Mouse (Mus musculus): ENCODE measurements at regions not wholly inside any gene's neighbourhood (a gene's known extent, or its start where the extent isn't known, plus 50 kb on each side); places are given as distances from the start of the nearest gene placed in this dataset.
"Not testable (repeated sequence)": the region's sequence is repeated elsewhere in the genome, so short reads cannot be mapped to it uniquely, and the experiment has no call there.

DNA sequence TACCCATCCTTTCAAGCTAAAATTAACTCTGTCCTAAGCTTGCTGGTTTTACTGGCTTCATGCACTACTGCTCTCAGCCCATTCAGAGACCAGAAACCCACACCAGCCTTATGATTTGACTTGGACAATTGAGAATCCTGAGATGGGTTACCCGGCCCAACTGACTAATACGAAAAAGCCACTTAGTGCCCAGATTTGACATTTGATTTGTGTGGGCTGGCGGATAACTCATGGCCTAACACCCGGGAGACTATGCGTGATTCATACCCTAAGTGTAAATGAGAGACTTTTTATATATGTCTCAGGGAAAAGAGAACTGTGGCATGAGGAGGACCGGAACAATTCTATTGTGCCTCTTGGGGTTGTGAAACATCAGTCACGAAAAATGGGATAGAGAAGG, 126.3 kb upstream of the Hpf1 start:
- Histone ChIP-seq H3K4me1 (replicated peaks; ENCODE audit: control insufficient read depth, insufficient read depth, low read length) (no peaks in the 10 kb centered on the region), H3K36me3 (ENCODE audit: control insufficient read depth, insufficient read depth, low read length) (no peaks in the 10 kb centered on the region), H3K4me3 (ENCODE audit: low read depth, low read length) (no peak overlapping the region), H3K9me3 (ENCODE audit: control insufficient read depth, low read length) (no peaks in the 10 kb centered on the region), H3K9ac (ENCODE audit: low read length) (no peak overlapping the region), H3K27me3 (replicated peaks; ENCODE audit: control insufficient read depth, insufficient read depth, low read length) (no peaks in the 10 kb centered on the region), H3K27ac (ENCODE audit: low read depth) (no peak overlapping the region), H3K4me2 (ENCODE audit: low read length) (no peak overlapping the region)
- DNase-seq (ENCODE audit: low spot score) (no peak), ATAC-seq (replicated peaks; ENCODE audit: low FRiP score, low TSS enrichment, low read depth) (no peak)
- WGBS: 94% methylated on average over 7 of the region's 7 CpGs

- DNase-seq (ENCODE audit: low spot score): no peak
- no peaks in the 10 kb centered on the region for H3K36me3 ChIP-seq (ENCODE audit: control insufficient read depth, insufficient read depth, low read length)
- no peak for ATAC-seq (replicated peaks; ENCODE audit: low FRiP score, low TSS enrichment, low read depth)
- no peak overlapping the region for H3K27ac ChIP-seq (ENCODE audit: low read depth)
- no peak overlapping the region for H3K4me2 ChIP-seq (ENCODE audit: low read length)
- H3K4me3 ChIP-seq (ENCODE audit: low read depth, low read length): no peak overlapping the region
- no peaks in the 10 kb centered on the region for H3K27me3 ChIP-seq (replicated peaks; ENCODE audit: control insufficient read depth, insufficient read depth, low read length)
- no peaks in the 10 kb centered on the region for H3K4me1 ChIP-seq (replicated peaks; ENCODE audit: control insufficient read depth, insufficient read depth, low read length)
- H3K9ac ChIP-seq (ENCODE audit: low read length): no peak overlapping the region
- WGBS: 69% methylated on average over 4 of the region's 4 CpGs
- no peaks in the 10 kb centered on the region for H3K9me3 ChIP-seq (ENCODE audit: control insufficient read depth, low read length)
Observed at GRCm38 (mm10) chr8:60773350-60773749, 116.9 kb upstream of the Hpf1 start.

GRCm38 (mm10) chr8:60776251-60776650, 114.0 kb upstream of the Hpf1 start:
- not testable (repeated sequence) for DNase-seq (ENCODE audit: low spot score); ATAC-seq (replicated peaks; ENCODE audit: low FRiP score, low TSS enrichment, low read depth)
- WGBS: 35% methylated on average over 2 of the region's 2 CpGs

DNA sequence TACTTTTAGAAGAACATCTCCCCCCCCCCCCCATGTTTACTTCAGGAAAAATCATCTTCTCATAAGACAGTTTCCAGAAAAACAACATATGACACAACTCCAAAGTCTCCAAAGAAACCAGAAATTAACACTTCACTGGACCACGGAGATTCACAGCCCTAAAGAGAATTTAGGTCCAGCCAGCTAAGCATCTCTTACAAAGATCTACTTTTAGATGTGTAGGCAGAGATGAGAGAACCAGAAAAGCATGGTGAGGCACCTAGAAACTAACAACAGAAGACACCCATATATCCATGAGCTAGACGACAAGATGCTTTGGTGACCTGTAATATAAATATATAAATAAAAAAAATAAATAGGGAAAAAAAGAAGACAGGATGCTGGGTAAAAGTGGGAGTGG, 105.2 kb upstream of the Hpf1 start:
- ATAC-seq (replicated peaks; ENCODE audit: low FRiP score, low TSS enrichment, low read depth): no peak
- Histone ChIP-seq H3K4me3 (ENCODE audit: low read depth, low read length) (no peak overlapping the region), H3K4me1 (replicated peaks; ENCODE audit: control insufficient read depth, insufficient read depth, low read length) (no peaks in the 10 kb centered on the region), H3K27me3 (replicated peaks; ENCODE audit: control insufficient read depth, insufficient read depth, low read length) (no peaks in the 10 kb centered on the region), H3K9me3 (ENCODE audit: control insufficient read depth, low read length) (no peaks in the 10 kb centered on the region), H3K36me3 (ENCODE audit: control insufficient read depth, insufficient read depth, low read length) (no peaks in the 10 kb centered on the region), H3K9ac (ENCODE audit: low read length) (no peak overlapping the region), H3K27ac (ENCODE audit: low read depth) (no peak overlapping the region), H3K4me2 (ENCODE audit: low read length) (no peak overlapping the region)
- no peak for DNase-seq (ENCODE audit: low spot score)
- WGBS: 85% methylated on average over 2 of the region's 2 CpGs

More at GRCm38 (mm10) chr8:60776251-60776650, 114.0 kb upstream of the Hpf1 start:
- not testable (repeated sequence) for H3K27ac ChIP-seq (ENCODE audit: low read depth); H3K4me2 ChIP-seq (ENCODE audit: low read length); H3K9ac ChIP-seq (ENCODE audit: low read length); H3K4me3 ChIP-seq (ENCODE audit: low read depth, low read length); H3K9me3 ChIP-seq (ENCODE audit: control insufficient read depth, low read length); H3K27me3 ChIP-seq (replicated peaks; ENCODE audit: control insufficient read depth, insufficient read depth, low read length); H3K4me1 ChIP-seq (replicated peaks; ENCODE audit: control insufficient read depth, insufficient read depth, low read length); H3K36me3 ChIP-seq (ENCODE audit: control insufficient read depth, insufficient read depth, low read length)

- Histone ChIP-seq H3K36me3 (ENCODE audit: control insufficient read depth, insufficient read depth, low read length) (no peaks in the 10 kb centered on the region), H3K4me2 (ENCODE audit: low read length) (no peak overlapping the region), H3K27ac (ENCODE audit: low read depth) (no peak overlapping the region), H3K9ac (ENCODE audit: low read length) (no peak overlapping the region), H3K27me3 (replicated peaks; ENCODE audit: control insufficient read depth, insufficient read depth, low read length) (no peaks in the 10 kb centered on the region), H3K4me3 (ENCODE audit: low read depth, low read length) (no peak overlapping the region), H3K4me1 (replicated peaks; ENCODE audit: control insufficient read depth, insufficient read depth, low read length) (no peaks in the 10 kb centered on the region), H3K9me3 (ENCODE audit: control insufficient read depth, low read length) (no peaks in the 10 kb centered on the region)
- ATAC-seq (replicated peaks; ENCODE audit: low FRiP score, low TSS enrichment, low read depth): no peak
- WGBS: 88% methylated on average over 3 of the region's 3 CpGs
- no peak for DNase-seq (ENCODE audit: low spot score)
Observed at GRCm38 (mm10) chr8:60790453-60790852, 99.8 kb upstream of the Hpf1 start.

DNA sequence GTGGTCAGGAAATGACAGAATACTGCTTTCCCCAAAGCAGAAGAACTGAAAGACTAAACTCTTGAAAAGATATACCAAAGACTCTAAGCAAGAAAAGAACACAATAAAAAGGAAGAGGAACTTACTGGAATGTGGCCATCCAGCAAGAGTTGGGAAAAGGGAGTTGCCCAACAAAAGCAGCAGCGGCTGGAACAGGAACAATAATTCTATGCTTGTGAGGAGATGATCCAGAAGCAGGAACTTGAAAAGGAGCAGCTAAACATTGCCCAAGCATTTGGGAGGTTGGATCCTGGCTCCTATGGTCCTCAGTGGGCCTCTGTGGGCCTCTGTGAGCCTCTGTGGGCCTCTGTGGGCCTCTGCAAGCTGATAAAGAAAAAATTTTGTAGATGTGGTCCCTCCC, 97.7 kb upstream of the Hpf1 start:
- Histone ChIP-seq H3K9me3 (ENCODE audit: control insufficient read depth, low read length) (no peaks in the 10 kb centered on the region), H3K4me3 (ENCODE audit: low read depth, low read length) (no peak overlapping the region), H3K9ac (ENCODE audit: low read length) (no peak overlapping the region), H3K4me2 (ENCODE audit: low read length) (no peak overlapping the region), H3K4me1 (replicated peaks; ENCODE audit: control insufficient read depth, insufficient read depth, low read length) (no peaks in the 10 kb centered on the region), H3K27me3 (replicated peaks; ENCODE audit: control insufficient read depth, insufficient read depth, low read length) (no peaks in the 10 kb centered on the region), H3K36me3 (ENCODE audit: control insufficient read depth, insufficient read depth, low read length) (no peaks in the 10 kb centered on the region), H3K27ac (ENCODE audit: low read depth) (no peak overlapping the region)
- ATAC-seq (replicated peaks; ENCODE audit: low FRiP score, low TSS enrichment, low read depth): no peak
- no peak for DNase-seq (ENCODE audit: low spot score)
- 85% methylated on average over 1 of the region's 1 CpGs for WGBS

DNA sequence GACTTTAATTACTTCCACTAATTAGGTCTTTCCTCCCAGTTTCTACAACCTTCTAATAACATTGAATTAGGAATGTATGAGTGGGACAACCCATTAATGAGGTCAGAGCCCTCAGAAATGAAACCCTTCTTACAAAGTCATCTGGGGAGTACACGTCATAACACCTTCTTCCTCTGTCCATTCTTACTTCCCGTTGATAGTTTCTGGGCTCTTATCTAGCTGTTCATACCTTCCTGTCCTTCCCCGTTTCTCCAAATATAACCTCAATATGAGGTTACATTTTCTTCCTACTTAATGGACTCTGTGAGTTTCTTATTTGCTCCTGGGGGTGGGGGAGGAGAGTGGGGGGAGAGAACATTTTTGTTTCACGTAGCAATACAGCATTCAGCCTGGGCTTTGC, 85.4 kb upstream of the Hpf1 start:
- ATAC-seq (replicated peaks; ENCODE audit: low FRiP score, low TSS enrichment, low read depth): no peak
- no peak for DNase-seq (ENCODE audit: low spot score)
- Histone ChIP-seq H3K36me3 (ENCODE audit: control insufficient read depth, insufficient read depth, low read length) (no peaks in the 10 kb centered on the region), H3K4me1 (replicated peaks; ENCODE audit: control insufficient read depth, insufficient read depth, low read length) (no peaks in the 10 kb centered on the region), H3K4me2 (ENCODE audit: low read length) (no peak overlapping the region), H3K4me3 (ENCODE audit: low read depth, low read length) (no peak overlapping the region), H3K27ac (ENCODE audit: low read depth) (no peak overlapping the region), H3K27me3 (replicated peaks; ENCODE audit: control insufficient read depth, insufficient read depth, low read length) (no peaks in the 10 kb centered on the region), H3K9me3 (ENCODE audit: control insufficient read depth, low read length) (no peaks in the 10 kb centered on the region), H3K9ac (ENCODE audit: low read length) (no peak overlapping the region)
- 78% methylated on average over 4 of the region's 4 CpGs for WGBS

GRCm38 (mm10) chr8:60806772-60807171, 83.4 kb upstream of the Hpf1 start:
- H3K27ac ChIP-seq (ENCODE audit: low read depth): no peak overlapping the region
- H3K9ac ChIP-seq (ENCODE audit: low read length): no peak overlapping the region
- no peak for ATAC-seq (replicated peaks; ENCODE audit: low FRiP score, low TSS enrichment, low read depth)
- no peaks in the 10 kb centered on the region for H3K36me3 ChIP-seq (ENCODE audit: control insufficient read depth, insufficient read depth, low read length)
- H3K4me1 ChIP-seq (replicated peaks; ENCODE audit: control insufficient read depth, insufficient read depth, low read length): no peaks in the 10 kb centered on the region
- H3K4me2 ChIP-seq (ENCODE audit: low read length): no peak overlapping the region
- no peaks in the 10 kb centered on the region for H3K27me3 ChIP-seq (replicated peaks; ENCODE audit: control insufficient read depth, insufficient read depth, low read length)
- no peaks in the 10 kb centered on the region for H3K9me3 ChIP-seq (ENCODE audit: control insufficient read depth, low read length)
- WGBS: 88% methylated on average over 3 of the region's 3 CpGs
- H3K4me3 ChIP-seq (ENCODE audit: low read depth, low read length): no peak overlapping the region
- DNase-seq (ENCODE audit: low spot score): no peak

DNA sequence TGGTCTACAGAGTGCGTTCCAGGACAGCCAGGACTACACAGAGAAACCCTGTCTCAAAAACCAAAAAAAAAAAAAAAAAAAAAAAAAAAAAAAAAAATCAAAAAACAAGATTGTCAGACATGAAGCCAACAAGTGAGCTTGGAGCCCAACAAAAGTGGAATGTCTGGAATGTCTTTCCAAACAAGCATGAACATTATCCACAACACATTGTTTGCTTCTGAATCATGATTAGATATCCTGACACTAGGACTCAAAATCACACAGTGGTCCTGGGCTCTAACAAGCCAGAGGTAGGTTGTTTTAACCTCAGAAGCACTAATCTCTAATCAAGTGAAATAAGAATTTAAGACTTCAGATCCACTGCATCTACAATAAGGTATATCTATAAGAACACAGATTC, 80.4 kb upstream of the Hpf1 start:
- Histone ChIP-seq H3K4me2 (ENCODE audit: low read length) (no peak overlapping the region), H3K9ac (ENCODE audit: low read length) (no peak overlapping the region), H3K36me3 (ENCODE audit: control insufficient read depth, insufficient read depth, low read length) (no peaks in the 10 kb centered on the region), H3K9me3 (ENCODE audit: control insufficient read depth, low read length) (no peaks in the 10 kb centered on the region), H3K4me1 (replicated peaks; ENCODE audit: control insufficient read depth, insufficient read depth, low read length) (no peaks in the 10 kb centered on the region), H3K27ac (ENCODE audit: low read depth) (no peak overlapping the region), H3K4me3 (ENCODE audit: low read depth, low read length) (no peak overlapping the region), H3K27me3 (replicated peaks; ENCODE audit: control insufficient read depth, insufficient read depth, low read length) (no peaks in the 10 kb centered on the region)
- 81% methylated on average over 1 of the region's 1 CpGs for WGBS
- ATAC-seq (replicated peaks; ENCODE audit: low FRiP score, low TSS enrichment, low read depth) (no peak), DNase-seq (ENCODE audit: low spot score) (no peak)
